Mouse (Mus musculus) kidney, postnatal 25 days (tissue): ENCODE data around the gene Prph.
A peak's percentile ranks its signal among the peaks of the same experiment; 100 is the strongest.
"Not testable (repeated sequence)": the region's sequence is repeated elsewhere in the genome, so short reads cannot be mapped to it uniquely, and the experiment has no call there.

Experiments
- DNase-seq, 2 experiments: peaks; one replicate each; pipeline ENCODE4 v3.0.0; 2021; ENCODE audit warnings: mixed read lengths in 2 of 2

Prph gene

DNA sequence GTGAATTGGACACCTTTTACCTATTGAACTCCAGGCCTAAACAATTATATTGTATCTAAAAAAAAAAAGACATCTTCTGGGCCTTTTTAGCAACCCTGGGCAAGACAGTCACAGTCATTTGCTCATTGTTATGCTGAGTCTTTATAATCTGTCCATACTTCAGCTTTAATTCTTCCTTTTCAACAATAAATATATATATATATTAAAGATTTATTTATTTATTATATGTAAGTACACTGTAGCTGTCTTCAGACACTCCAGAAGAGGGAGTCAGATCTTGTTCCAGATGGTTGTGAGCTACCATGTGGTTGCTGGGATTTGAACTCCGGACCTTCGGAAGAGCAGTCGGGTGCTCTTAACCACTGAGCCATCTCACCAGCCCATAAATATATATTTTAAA is 21.0 kb downstream of the Prph start:
- DNase-seq, result not testable (repeated sequence)

DNA sequence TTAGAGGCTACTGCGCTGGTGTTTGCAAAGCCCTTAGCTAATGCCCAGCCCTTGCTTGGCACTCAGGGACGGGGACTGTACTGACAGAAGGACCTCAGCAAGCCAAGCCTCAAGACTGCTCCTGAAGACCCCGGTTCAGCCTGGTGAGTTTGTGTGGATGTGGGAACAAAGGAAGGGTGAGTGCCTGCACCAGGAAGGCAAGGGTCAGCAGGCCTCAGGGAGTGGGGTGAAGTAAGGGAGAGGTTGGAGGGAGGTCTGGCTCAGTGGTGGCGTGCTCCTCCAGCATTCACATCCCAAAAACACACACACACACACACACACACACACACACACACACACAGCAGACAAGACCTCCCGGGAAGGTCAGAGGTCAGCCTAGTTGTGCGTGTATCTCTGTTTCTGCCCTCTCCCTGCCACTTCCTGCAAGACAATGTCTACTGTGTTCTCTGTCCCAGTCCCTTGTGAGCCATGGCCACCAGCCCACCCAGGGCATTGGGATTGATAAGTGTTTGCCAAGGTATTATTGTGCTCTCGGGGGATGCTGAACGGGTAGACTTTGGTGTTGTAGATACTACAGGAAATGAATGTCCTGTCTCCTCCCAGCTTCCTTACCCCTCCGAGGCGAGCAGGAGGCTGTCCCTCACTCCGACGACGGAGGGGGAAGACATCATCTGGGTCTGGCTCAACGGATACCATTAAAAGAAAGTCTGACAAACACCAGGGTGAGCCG is 23.4 kb downstream of the Prph start:
- no peak for DNase-seq

DNA sequence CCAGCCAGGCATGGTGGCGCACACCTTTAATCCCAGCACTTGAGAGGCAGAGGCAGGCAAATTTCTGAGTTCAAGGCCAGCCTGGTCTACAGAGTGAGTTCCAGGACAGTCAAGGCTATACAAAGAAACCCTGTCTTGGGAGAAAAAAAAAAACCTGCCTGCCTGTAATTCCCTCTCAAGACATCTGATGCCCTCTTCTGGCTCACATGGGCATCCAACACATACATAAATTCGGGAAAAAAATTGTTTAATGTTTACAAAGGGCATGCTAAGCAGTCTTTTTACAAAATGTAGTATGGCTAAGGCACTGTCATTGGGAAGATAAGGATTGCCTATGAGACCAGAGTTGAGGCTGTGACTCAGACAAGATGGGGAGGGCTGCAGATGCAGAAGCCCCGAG is 24.8 kb downstream of the Prph start:
- no peak for DNase-seq

DNA sequence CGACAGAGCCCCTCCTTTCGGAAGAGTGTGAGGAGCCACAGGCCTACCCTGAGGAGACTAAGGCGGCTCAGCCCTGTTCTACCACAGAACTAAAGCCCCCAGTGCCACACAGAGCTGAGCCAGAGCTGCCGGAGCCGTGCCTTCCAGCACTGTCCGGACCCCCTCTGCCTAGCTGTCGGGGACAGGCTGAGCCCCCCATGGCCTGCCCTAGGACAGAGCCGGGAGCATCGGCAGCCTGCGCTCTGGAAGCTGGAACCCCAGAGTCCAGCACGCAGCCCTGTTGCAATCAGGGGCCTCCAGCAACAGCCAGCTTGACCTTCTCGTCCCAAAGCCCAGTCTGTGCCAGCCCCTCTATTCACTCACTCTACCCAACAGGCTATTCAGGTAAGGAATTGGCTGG is 27.3 kb downstream of the Prph start:
- no peak for DNase-seq

DNA sequence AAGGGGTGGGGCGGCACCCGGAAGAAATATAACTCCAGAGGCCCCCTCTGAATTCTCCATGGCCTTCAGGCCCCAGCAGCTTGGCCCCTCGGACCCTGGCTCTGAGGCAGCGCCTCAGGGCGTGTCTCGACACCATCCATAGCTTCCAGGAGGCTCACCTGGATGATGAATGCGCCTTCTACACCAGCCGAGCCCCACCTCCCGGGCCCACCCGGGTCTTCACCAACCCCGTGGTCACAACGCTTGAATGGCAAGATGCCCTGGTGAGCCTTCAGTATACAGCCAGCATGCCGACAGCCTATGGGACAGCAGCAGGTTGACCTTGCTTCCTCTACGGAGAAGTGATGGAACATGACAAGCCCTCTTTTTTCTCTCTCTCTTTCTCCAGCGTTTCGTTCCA is 27.9 kb downstream of the Prph start:
- DNase-seq, result no peak

DNA sequence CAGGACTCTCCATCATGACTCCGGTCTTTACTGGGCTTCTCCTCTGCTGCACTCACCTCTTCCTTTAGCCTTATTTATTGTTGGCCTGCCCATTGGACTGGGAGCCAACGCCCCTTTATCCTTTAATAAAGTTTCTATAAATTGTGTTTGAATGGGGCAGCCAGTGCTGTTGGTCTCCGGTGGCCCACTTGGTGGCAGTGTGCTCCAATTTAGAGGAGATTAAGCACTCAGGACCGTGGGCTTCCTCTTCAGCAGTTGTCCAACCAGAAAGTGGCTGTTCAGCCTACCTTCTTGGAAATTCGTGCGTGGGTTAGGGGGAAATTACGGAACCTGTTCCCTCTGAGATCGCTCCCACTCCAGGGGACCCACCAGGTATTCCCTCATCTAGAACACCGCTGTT is 28.3 kb downstream of the Prph start:
- DNase-seq, result peak; percentile 73 to 75

DNA sequence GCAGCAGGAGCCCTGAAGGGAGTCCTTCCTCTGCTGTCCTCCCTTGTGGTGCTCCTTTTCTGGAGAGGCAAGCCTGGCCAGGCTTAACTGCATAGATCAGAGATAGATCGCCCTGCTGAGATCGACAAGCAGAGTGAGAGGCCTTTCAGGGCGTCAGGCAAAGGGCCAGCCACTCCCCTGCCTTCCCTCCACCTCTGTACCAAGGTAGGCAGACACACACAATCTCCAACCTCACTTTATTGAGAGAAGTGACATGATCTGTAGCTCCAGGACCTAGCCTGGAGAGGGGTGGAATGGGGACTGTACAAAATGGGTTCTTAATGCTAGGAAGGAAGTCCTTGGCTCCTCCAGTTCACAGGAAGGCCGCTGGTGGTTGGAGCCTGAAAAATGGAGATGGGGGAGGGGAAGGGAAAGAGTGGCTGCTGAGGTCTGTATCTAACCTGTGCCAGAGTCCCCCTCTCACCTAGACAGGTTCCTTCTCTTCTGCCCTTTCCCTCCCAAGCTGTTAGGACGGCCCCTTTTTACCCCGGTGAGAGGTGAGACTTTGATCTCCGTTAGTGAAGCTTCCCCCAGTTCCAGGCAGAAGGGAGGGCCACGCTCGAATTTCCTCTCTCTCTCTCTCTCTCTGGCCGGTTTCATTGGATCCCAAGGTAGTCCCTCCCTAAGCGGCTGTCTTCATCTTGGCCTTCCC is 29.0 kb downstream of the Prph start:
- DNase-seq, result peak; percentile 49 to 82

DNA sequence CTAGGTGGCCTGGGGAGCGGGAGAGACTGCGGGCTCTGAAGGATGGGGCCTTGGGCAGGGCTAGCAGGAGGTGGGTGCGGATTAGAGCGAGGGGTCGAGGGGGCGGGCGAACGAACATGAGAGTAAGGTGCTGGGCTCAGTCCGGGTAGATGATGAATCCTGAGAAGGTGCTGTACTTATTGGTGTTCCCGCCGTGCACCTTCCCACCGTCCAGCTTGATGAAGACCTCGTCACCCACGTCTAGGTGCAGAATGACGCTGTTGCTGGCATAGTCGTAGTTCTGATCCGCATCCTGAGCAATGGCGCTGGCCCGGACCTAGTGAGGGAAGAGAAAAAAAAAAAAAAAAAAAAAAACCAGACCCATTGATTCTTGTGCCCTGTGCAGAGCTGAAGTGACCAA is 29.6 kb downstream of the Prph start:
- DNase-seq, result no peak

DNA sequence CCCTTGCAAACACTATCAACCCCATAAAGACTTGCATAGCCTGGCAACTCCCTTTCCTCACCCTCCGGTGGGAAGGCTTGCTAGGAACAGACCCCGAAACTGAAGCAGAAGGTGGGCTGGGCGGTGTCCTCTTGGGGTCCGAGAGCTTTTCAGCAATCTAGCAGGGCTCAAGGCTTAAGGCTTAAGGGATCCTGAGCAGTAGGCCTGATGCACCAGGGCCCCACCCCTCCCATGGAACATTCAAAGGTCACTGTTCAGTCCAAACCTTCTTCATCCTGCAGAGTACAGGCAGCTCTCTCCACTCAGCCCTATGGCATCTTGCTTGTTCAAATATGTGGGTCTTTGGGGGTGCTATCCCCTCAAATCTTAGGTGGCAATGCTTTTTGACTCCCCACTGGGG is 31.0 kb downstream of the Prph start:
- DNase-seq, result peak; percentile 36 to 50

DNA sequence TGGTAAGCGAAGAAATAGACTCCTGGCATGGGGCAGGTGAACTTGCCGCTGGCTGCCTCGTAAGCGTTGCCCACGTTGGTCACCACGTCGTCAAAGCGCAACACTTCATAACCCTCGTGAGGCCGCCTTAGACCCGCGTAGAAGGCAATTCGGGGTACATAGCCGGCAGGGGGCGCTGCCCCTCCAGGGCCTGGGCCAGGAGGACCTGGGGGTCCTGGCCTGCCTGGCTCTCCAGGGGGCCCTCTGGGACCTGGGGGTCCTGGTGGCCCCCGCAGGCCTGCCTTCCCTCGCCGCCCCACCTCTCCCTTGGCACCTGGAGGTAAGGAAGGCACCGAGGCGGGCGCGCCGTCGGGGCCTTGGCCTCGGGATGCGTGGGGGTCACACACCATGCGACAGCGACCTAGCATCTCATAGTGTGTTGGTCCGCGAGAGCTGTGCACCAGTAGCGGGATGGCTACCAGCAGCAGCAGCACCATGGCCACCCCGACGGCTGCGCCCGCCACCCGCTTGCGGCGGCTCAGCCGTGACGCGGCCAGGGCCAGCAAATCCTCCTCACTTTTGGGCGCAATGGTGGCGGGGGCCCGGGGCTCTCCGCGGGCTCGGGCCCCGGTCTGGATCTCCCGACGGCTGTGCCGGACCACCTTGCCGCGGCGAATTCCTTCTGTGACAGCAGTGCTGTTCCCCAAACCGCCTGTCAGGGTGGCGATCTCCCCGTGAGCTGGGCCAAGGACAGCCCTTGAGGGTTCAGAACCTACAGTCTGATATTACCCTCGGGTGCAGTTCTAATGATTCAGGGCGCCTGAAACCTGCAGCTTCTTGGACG is 32.5 kb downstream of the Prph start, which contains the start of gene C1ql4:
C1ql4 (minus strand) TSS at position 565 of the 823 bp plus-strand sequence.
- DNase-seq, result peak; percentile 38 to 44

DNA sequence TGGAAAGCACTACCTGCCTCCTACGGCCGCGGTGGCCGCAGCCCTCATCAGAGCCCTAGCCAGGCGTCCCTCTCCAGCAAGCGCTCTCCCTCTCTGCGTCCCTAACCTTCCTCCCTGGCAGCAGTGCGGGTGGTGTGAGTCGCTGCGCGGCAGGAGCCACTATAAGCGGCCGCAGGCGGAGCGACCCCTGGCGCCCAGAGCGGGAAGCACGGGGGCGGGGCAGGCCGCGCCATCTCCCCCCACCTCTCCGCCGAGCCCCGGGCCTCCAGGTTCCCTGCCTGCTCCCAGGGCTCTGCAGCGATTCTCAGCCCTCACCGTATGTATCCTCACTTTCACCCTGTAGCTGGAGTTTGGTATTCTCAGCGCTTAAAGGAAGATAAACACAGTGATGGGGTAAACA is 33.3 kb downstream of the Prph start:
- peak; percentile 79 to 83 for DNase-seq

DNA sequence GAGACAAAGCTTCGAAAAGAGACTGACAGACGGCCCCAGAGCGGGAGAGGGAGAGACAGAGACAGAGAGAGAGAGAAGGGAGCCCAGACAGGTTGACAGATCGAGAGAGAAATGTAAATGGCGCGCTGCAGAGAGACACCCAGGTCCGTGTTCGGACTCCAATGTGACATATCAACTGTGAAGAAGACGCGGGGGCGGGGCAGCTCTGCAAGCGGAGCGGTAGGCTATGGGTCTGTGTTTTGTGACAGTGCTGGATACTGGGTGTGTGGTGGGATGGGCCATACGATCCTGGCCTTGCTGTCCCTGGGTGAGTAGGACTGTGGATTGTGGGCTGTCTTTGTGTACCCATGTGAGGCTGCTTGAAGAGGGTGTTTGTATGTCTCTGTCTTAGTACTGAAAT is 34.1 kb downstream of the Prph start:
- no peak for DNase-seq

DNA sequence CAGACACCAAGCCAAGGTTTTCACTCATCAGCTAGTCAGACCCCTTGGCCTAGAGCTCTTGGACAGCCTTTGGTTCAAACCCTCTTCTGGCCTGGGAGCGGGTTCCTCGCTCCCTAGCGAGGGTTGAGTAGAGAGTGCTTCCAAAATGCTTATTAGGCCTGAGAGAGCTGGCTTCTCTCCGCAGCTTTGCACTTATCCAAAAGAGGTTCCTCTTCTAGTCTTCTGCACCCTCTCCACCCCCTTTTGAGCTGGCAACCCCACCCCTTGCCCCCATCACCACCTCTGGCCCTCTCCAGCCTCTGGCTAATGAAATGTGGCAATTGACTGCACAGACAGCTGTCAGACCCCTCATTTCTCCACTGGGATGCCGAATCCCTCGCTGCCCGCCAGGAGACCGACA is 37.9 kb downstream of the Prph start, which contains the start of gene Dnajc22:
Dnajc22 (plus strand) TSS at position 301 of the 400 bp plus-strand sequence.
- DNase-seq, result no peak

DNA sequence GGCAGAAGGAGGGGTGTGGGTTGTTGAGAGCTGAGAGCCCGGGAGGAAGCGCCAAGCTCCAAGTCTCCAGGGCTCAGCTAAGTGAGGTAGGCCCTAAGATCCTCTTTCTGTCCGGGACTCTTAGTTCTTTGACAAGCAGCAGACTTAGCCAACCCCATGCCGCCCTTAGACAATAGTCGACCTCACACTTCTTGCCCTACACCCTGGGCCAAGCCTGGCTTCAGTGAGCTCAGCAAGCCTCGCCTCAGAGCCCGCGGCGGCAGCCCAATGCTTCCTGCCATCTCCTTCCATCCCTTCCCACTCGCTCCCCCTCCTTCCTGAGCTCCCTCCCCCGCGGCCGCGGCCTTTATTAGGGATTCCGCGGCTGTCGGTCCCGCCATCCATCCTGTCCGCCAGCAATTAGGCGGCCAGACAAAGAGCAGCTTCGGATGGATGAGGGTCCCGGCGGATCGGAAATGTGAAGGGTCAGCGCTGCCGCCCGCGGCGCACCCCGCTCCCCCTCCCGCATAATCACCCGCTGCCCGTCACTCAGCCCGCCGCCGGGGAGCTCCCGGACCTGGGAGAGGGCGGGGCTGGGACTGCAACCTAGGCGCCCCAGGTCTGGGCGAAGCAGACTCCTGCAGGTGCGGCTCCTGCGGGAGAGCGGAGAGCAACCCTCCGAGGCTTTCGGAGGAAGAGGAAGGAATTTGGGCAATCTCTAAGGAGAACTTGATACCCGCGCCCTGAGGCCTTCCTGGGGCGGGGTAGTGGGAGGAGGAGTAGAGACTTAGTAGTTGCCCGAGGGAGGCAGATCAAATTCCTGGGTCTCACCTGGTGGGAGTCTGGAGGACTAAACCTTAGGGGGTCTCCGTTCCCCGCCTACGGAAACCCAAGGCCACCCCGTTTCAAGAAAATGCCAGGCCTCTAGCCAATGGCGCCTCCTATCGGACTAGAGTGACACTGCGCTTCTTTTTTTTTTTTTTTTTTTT is 38.6 kb downstream of the Prph start:
- peak; percentile 29 to 62 for DNase-seq

DNA sequence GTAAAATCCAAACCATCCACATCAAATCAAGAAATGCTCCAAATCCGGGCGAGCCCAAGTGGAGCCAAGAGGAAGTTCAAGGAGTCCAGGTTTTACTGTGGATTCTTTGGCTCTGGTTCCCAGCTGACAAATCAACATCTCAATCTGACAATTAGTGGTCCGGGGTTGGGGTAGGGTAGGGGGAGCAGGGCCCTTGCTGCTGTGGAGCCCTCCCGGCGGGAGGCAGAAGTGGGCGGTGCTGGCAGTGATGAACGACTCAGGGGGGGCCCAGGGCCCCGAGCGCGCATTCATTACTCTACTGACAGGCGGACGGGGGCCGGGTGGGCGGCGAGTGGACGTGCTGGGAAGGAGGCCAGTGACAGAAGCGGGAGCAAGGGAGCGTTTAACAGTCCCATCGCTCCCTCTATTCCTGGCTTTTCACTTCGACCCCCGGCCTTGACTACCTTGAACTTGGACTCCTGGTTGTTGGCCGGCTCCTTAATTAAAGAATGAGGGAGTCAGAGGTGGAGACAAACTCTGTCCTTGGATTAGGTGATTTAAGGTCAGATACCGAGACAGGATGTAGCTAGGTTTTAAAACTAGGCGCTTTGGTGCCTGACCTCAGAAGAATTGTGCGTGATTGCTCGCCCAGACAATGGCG is 39.8 kb downstream of the Prph start:
- DNase-seq, result peak in 1 of 2 experiments; percentile 38

DNA sequence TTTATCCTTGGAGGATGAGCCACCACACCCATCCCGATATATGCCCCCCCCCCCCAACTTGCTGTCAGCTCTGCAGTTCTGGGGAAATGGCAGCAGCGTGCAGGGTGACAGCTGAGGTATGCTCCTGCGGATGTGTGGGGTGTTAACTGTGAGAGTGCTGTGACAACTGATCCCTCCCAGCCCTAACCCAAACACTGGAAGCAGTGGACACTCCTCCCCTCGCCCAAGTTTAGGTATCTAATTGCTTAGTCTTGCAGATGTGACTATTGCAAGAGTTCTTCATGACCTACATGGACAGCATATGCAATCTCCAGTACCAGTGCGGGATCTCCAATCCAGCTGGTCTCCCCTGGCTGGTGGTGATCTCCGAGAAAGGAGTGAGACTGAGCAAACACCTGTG is 40.4 kb downstream of the Prph start:
- DNase-seq, result no peak

DNA sequence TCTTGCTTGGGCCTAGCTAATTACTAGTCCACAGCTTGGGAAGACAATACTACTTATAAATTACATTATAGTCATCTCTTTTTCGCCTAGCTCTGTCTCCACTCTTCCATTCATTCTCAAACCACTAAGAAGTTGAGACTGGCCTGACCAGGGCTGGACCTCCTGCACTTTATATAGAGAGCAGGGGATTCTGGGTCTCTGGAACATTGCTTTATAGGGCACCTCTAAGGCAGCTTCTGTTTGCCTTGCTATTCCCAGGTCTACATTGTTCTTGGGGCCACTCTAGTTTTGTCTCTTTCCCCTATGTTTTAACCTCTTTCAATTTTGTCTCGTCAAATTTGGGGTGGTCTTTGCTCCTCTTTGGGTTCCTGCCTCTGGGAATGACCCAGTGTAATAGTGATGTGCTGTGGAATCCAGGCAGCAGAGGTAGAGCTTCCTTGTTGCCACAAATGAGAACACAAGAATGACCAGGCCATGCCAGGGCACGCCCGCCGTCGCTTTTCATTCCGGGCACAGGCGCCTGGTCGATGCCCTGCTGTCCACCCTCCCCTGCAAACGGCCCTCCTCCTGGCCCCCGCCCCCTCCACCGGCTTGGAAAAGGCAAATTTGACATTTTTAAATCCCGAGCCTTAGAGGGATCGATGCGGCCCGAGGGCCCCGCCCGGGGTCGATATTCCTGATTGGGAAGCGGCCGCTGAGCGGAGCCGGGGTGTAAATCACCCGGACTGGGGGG is 41.3 kb downstream of the Prph start:
- peak; percentile 43 to 64 for DNase-seq

DNA sequence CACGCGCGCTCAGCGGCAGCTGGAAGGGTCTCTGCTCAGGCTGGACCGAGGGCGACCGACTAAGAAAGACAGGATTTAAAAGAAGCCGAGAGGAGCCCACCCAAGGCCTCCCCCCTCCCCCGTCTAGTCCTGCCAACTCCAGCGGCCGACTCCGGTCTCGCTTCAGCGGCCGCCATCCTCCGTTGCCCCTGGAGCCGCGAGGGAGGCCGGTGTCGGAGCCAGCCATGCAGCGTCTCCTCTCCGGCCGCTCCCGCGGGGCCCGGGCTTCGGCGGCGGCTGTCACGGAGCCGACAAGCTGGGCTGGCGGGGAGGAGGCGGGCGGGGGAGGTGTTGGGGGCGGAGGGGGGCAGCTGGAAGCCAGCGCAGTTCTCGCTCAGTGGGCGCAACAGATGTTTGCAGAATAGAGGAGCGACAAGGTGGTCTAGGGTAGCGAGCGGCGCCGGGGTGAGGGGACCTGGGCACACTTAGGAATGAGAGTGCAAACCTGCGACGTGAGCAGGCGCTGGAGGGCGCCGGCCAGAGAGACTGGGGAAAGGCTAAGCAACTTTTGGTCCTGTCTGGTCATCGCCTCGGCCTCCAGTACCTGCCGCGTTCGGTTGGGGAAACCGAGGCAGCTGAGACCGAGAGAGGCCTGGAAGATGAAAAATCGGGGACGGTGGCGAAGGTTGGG is 42.0 kb downstream of the Prph start:
- DNase-seq, result peak; percentile 70 to 85

DNA sequence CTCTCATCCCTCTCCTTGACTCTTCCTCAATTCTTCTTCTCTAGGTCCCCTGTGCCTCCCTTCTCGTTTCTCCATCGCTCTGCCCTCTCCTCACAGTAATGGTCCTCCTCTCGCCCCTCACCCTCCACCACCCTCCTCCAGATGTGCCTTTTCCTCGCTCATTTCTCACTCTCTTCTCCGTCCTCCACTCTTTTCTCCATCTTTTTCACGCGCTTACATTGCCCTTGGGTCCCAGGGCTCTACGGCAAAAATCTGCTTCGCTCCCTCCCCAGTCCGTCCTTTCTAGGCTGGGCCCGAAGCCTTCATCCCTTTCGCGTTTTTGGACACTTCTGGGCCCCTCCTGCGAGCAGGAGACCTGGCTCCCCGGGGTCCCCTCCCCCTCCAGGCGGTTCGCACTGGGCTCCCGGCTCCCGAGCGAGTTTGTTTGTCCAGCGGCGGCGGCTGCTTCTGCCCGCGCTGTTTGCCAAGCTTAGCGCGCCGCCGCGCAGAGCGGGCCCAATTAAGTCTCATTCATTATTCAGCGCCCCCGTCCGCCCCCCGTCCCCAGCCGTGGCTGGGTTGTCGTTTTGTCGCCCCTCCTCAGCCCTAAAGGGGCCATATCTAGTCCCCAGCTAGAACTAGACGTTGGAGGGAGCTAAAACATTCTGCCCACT is 43.0 kb downstream of the Prph start:
- DNase-seq, result peak; percentile 52 to 69

DNA sequence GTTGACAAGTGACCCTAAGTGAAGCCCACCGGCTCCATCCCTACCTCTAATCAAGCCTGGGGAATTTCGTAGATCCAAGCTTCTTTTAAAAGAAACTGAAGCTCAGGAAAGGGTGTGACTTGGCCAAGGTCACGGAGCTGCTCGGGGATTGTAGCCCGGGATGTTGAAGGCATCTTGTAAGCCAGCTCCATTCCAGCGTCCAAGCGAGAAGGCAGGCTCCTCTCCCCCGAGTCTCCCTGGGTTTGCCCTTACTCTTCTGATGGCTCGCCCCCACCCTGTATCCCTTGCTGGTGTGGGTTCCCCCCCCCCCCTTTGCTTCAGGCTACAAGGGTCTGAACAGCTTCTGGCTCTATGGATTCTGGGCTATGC is 43.5 kb downstream of the Prph start:
- DNase-seq, result no peak
